Mouse (Mus musculus): ENCODE data around the gene Gm45140. TPM values are rescaled to one million over a fixed set of nuclear protein-coding genes. Genes with fewer than 3 reads are reported as not detected.
A peak's percentile ranks its signal among the peaks of the same experiment; 100 is the strongest.

Gene Gm45140
- polyA plus RNA-seq, 1 experiment from 2014 or later = 3.9 TPM

- Histone ChIP-seq H3K9me3 (no peaks in the 10 kb centered on the region), H3K9ac (no peak overlapping the region), H3K27me3 (no peaks in the 10 kb centered on the region), H3K4me3 (no peak overlapping the region), H3K4me2 (0 out of 2 replicates have a peak overlapping the region, but pooled peaks have one; percentile 92), H3K27ac (no peak overlapping the region), H3K36me3 (peaks cover 9% of the 10 kb centered on the region), H3K4me1 (peaks cover 11% of the 10 kb centered on the region)
- no peak for ATAC-seq (ENCODE audit: insufficient number of reproducible peaks, insufficient read depth, low FRiP score, low TSS enrichment, low read depth)
- 89% methylated on average over 6 of the region's 6 CpGs for WGBS
Measured at GRCm38 (mm10) chr6:87809651-87810161, 25.9 kb downstream of the Gm45140 start.

DNA sequence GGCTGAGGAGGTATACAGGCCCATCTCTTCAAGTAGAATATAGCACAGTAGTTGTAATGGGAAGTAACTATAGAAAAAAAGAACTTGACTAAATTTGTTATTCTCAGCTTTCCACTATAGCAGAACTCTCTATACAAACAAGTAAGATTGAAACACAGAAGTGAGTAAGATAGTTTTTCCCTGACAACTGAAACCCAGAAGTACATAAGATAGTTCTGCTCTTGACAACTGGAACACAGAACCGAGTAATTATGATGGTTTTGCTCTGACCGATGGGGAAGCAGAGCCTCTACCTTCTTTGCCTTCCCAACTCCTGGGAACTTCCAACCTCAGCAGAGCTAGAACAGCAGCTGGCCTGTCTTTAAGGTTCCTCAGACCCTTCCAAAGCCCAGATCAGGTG lies 26.5 kb downstream of the Gm45140 start:
- no peak overlapping the region for H3K4me3 ChIP-seq
- H3K27me3 ChIP-seq = no peaks in the 10 kb centered on the region
- peaks cover 11% of the 10 kb centered on the region for H3K4me1 ChIP-seq
- H3K4me2 ChIP-seq = no peak overlapping the region
- H3K36me3 ChIP-seq = peaks cover 9% of the 10 kb centered on the region; the same call in 1 of the 2 replicates
- no peaks in the 10 kb centered on the region for H3K9me3 ChIP-seq
- 95% methylated on average over 2 of the region's 2 CpGs for WGBS
- no peak overlapping the region for H3K9ac ChIP-seq
- no peak overlapping the region for H3K27ac ChIP-seq
- ATAC-seq (ENCODE audit: insufficient number of reproducible peaks, insufficient read depth, low FRiP score, low TSS enrichment, low read depth) = no peak

DNA sequence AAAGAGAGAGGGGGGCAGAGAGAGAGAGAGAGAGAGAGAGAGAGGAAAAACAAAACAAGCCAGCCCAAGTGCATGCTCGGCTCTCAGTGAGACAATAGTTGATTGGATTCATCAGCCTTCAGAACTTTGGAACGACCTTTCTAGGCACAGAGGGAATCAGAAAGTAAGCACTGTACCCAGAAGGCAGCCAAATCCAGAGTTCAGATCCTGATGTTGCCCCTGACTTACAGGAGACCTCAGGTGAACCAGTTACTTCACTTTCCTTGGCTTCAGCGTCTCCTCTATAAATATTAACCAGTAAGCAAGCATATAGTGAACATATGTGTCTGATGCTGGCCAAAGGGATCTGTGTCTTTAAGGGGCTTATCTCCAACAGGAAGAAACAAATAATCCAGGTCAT lies 27.1 kb downstream of the Gm45140 start:
- peaks cover 11% of the 10 kb centered on the region for H3K4me1 ChIP-seq
- H3K9me3 ChIP-seq = no peaks in the 10 kb centered on the region
- no peak overlapping the region for H3K27ac ChIP-seq
- H3K27me3 ChIP-seq = no peaks in the 10 kb centered on the region
- no peak overlapping the region for H3K4me2 ChIP-seq
- ATAC-seq (ENCODE audit: insufficient number of reproducible peaks, insufficient read depth, low FRiP score, low TSS enrichment, low read depth) = no peak
- 0 out of 2 replicates have a peak overlapping the region, but pooled peaks have one; percentile 17 for H3K9ac ChIP-seq
- 0 out of 2 replicates have a peak, but pooled peaks cover 4% of the 10 kb centered on the region for H3K36me3 ChIP-seq
- 76% methylated on average over 3 of the region's 3 CpGs for WGBS
- no peak overlapping the region for H3K4me3 ChIP-seq

- 0 out of 2 replicates have a peak, but pooled peaks cover 4% of the 10 kb centered on the region for H3K36me3 ChIP-seq
- ATAC-seq (ENCODE audit: insufficient number of reproducible peaks, insufficient read depth, low FRiP score, low TSS enrichment, low read depth) = no peak
- H3K27ac ChIP-seq = no peak overlapping the region
- H3K9ac ChIP-seq = 0 out of 2 replicates have a peak overlapping the region, but pooled peaks have one; percentile 17
- 79% methylated on average over 4 of the region's 4 CpGs for WGBS
- no peaks in the 10 kb centered on the region for H3K27me3 ChIP-seq
- peaks cover 11% of the 10 kb centered on the region for H3K4me1 ChIP-seq
- no peak overlapping the region for H3K4me3 ChIP-seq
- no peak overlapping the region for H3K4me2 ChIP-seq
- no peaks in the 10 kb centered on the region for H3K9me3 ChIP-seq
Measured at GRCm38 (mm10) chr6:87807735-87808440, 27.7 kb downstream of the Gm45140 start.

GRCm38 (mm10) chr6:87806857-87807256 lies 28.7 kb downstream of the Gm45140 start:
- H3K9ac ChIP-seq = no peak overlapping the region
- no peak overlapping the region for H3K4me2 ChIP-seq
- H3K27ac ChIP-seq = 0 out of 2 replicates have a peak overlapping the region, but pooled peaks have one; percentile 7
- H3K27me3 ChIP-seq = no peaks in the 10 kb centered on the region
- ATAC-seq (ENCODE audit: insufficient number of reproducible peaks, insufficient read depth, low FRiP score, low TSS enrichment, low read depth) = no peak
- H3K4me1 ChIP-seq = peaks cover 4% of the 10 kb centered on the region
- no peak overlapping the region for H3K4me3 ChIP-seq
- H3K36me3 ChIP-seq = 0 out of 2 replicates have a peak, but pooled peaks cover 4% of the 10 kb centered on the region
- WGBS = 51% methylated on average over 2 of the region's 2 CpGs
- no peaks in the 10 kb centered on the region for H3K9me3 ChIP-seq

DNA sequence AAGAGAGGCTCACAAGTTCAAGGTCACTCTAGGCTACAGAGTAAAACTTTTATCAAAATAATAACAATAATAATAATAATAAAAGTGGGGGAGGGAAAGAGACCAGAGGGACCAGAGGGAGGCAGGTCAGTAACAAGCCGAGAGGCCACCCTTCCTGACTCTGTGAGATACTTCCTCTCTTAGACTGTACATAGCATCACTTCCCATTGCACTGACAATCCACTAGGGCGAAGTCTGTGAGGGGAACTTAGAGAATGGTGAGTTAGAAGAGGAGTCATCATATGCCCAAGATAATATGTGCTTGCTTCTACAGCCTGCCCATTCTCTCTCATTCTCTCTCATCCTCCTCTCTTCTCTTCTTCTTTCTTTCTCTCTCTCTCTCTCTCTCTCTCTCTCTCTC lies 29.6 kb downstream of the Gm45140 start:
- ATAC-seq (ENCODE audit: insufficient number of reproducible peaks, insufficient read depth, low FRiP score, low TSS enrichment, low read depth) = no peak
- H3K36me3 ChIP-seq = 0 out of 2 replicates have a peak, but pooled peaks cover 4% of the 10 kb centered on the region
- 71% methylated on average over 2 of the region's 2 CpGs for WGBS

GRCm38 (mm10) chr6:87805448-87805847 lies 30.1 kb downstream of the Gm45140 start:
- no peak overlapping the region for H3K27ac ChIP-seq
- H3K4me3 ChIP-seq = no peak overlapping the region
- H3K27me3 ChIP-seq = no peaks in the 10 kb centered on the region
- WGBS = 93% methylated on average over 7 of the region's 7 CpGs
- H3K4me1 ChIP-seq = peaks cover 4% of the 10 kb centered on the region
- no peaks in the 10 kb centered on the region for H3K9me3 ChIP-seq
- H3K4me2 ChIP-seq = no peak overlapping the region
- no peak overlapping the region for H3K9ac ChIP-seq
- 0 out of 2 replicates have a peak, but pooled peaks cover 4% of the 10 kb centered on the region for H3K36me3 ChIP-seq
- no peak for ATAC-seq (ENCODE audit: insufficient number of reproducible peaks, insufficient read depth, low FRiP score, low TSS enrichment, low read depth)

More for the DNA sequence above, 29.6 kb downstream of the Gm45140 start:
- H3K9me3 ChIP-seq = no peaks in the 10 kb centered on the region
- H3K4me1 ChIP-seq = peaks cover 4% of the 10 kb centered on the region
- H3K4me3 ChIP-seq = no peak overlapping the region
- H3K4me2 ChIP-seq = no peak overlapping the region
- no peak overlapping the region for H3K27ac ChIP-seq
- H3K9ac ChIP-seq = no peak overlapping the region
- no peaks in the 10 kb centered on the region for H3K27me3 ChIP-seq

- Histone ChIP-seq H3K4me3 (no peak overlapping the region), H3K4me1 (peaks cover 4% of the 10 kb centered on the region), H3K27ac (no peak overlapping the region), H3K27me3 (no peaks in the 10 kb centered on the region), H3K9me3 (no peaks in the 10 kb centered on the region), H3K4me2 (no peak overlapping the region), H3K36me3 (0 out of 2 replicates have a peak, but pooled peaks cover 4% of the 10 kb centered on the region), H3K9ac (no peak overlapping the region)
- ATAC-seq (ENCODE audit: insufficient number of reproducible peaks, insufficient read depth, low FRiP score, low TSS enrichment, low read depth) = no peak
- 86% methylated on average over 7 of the region's 7 CpGs for WGBS
Measured at GRCm38 (mm10) chr6:87804886-87805285, 30.7 kb downstream of the Gm45140 start.

GRCm38 (mm10) chr6:87804036-87804435 lies 31.6 kb downstream of the Gm45140 start:
- 83% methylated on average over 1 of the region's 1 CpGs for WGBS

GRCm38 (mm10) chr6:87802462-87802861 lies 33.1 kb downstream of the Gm45140 start:
- Histone ChIP-seq H3K27ac (no peak overlapping the region), H3K27me3 (no peaks in the 10 kb centered on the region), H3K4me3 (no peak overlapping the region), H3K4me2 (no peak overlapping the region), H3K9me3 (no peaks in the 10 kb centered on the region), H3K4me1 (peaks cover 4% of the 10 kb centered on the region), H3K36me3 (0 out of 2 replicates have a peak, but pooled peaks cover 4% of the 10 kb centered on the region), H3K9ac (no peak overlapping the region)
- ATAC-seq (ENCODE audit: insufficient number of reproducible peaks, insufficient read depth, low FRiP score, low TSS enrichment, low read depth) = no peak
- 81% methylated on average over 7 of the region's 7 CpGs for WGBS

More at GRCm38 (mm10) chr6:87804036-87804435, 31.6 kb downstream of the Gm45140 start:
- ATAC-seq (ENCODE audit: insufficient number of reproducible peaks, insufficient read depth, low FRiP score, low TSS enrichment, low read depth) = no peak
- peaks cover 4% of the 10 kb centered on the region for H3K4me1 ChIP-seq
- 0 out of 2 replicates have a peak, but pooled peaks cover 4% of the 10 kb centered on the region for H3K36me3 ChIP-seq
- H3K27me3 ChIP-seq = no peaks in the 10 kb centered on the region
- no peaks in the 10 kb centered on the region for H3K9me3 ChIP-seq
- no peak overlapping the region for H3K9ac ChIP-seq
- no peak overlapping the region for H3K27ac ChIP-seq
- H3K4me3 ChIP-seq = no peak overlapping the region
- no peak overlapping the region for H3K4me2 ChIP-seq

DNA sequence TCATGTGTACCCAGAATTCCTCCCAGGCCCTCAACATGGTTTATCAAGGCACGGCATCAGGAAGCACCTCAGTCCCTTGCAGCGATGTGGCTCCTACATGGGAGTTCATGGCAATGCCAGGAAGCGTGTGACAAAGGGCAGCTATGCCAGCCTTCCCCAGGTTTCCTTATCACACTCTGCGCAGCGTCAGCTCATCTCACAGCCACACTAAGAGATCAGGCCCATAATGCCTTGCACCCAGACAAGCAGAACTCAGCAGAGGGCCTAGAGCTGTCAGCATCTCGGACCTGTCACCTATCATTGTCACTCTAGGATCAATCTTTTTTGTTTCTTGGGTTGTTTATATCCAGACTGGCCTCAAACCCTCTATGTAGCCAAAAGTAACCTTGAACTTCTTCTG lies 36.0 kb downstream of the Gm45140 start:
- WGBS = 89% methylated on average over 6 of the region's 6 CpGs
- no peak for ATAC-seq (ENCODE audit: insufficient number of reproducible peaks, insufficient read depth, low FRiP score, low TSS enrichment, low read depth)
- H3K4me3 ChIP-seq = no peak overlapping the region

DNA sequence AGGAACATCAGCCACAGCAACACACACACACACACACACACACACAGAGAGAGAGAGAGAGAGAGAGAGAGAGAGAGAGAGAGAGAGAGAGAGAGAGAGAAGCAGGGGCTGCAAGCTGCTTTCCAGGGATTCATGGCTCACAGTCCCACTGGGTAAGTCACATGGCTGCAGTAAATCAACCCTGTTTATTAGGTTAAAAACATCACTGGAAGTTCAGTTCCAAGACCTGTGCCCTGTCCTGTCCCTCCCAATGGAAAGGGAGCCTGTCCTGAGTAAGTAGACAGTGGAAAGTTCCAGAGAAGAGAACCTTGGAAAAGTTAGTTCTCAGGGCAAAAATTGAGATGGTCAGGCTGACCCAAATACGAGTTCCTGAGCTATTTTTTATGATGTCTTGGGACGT lies 38.3 kb downstream of the Gm45140 start:
- no peak overlapping the region for H3K9ac ChIP-seq
- no peak overlapping the region for H3K27ac ChIP-seq
- H3K36me3 ChIP-seq = peaks cover 9% of the 10 kb centered on the region
- H3K27me3 ChIP-seq = no peaks in the 10 kb centered on the region
- H3K4me2 ChIP-seq = no peak overlapping the region
- no peaks in the 10 kb centered on the region for H3K9me3 ChIP-seq
- ATAC-seq (ENCODE audit: insufficient number of reproducible peaks, insufficient read depth, low FRiP score, low TSS enrichment, low read depth) = no peak
- 38% methylated on average over 2 of the region's 2 CpGs for WGBS
- no peak overlapping the region for H3K4me3 ChIP-seq
- H3K4me1 ChIP-seq = no peaks in the 10 kb centered on the region

More for the DNA sequence above, 36.0 kb downstream of the Gm45140 start:
- no peak overlapping the region for H3K4me2 ChIP-seq
- H3K4me1 ChIP-seq = no peaks in the 10 kb centered on the region
- H3K27me3 ChIP-seq = no peaks in the 10 kb centered on the region
- no peak overlapping the region for H3K27ac ChIP-seq
- H3K9ac ChIP-seq = no peak overlapping the region
- no peaks in the 10 kb centered on the region for H3K9me3 ChIP-seq
- 0 out of 2 replicates have a peak, but pooled peaks cover under 1% of the 10 kb centered on the region for H3K36me3 ChIP-seq

Data from embryonic facial prominence, embryonic 13.5 days (tissue).